Mouse (Mus musculus): ENCODE data around the gene Gm40193. TPM values are rescaled to one million over a fixed set of nuclear protein-coding genes. Genes with fewer than 3 reads are reported as not detected.

Gene Gm40193
- polyA plus RNA-seq, 1 experiment: not detected

- TF ChIP-seq CTCF (IDR thresholded peaks at IDR 0.05; ENCODE audit: control insufficient read depth, insufficient read depth, low read length) (no peak), POLR2A (IDR thresholded peaks at IDR 0.05; ENCODE audit: borderline replicate concordance, control insufficient read depth, low read depth, low read length) (no peak)
- H3K4me3 ChIP-seq (replicated peaks; ENCODE audit: control insufficient read depth, low read depth, low read length): no peak overlapping the region
- H3K4me1 ChIP-seq (ENCODE audit: control insufficient read depth, insufficient read depth, low read length): no peaks in the 10 kb centered on the region
- H3K27ac ChIP-seq (ENCODE audit: control insufficient read depth, insufficient read depth, low read depth, low read length, poor library complexity): no peak overlapping the region
- 61% methylated on average over 1 of the region's 1 CpGs for WGBS
Observed at GRCm38 (mm10) chr11:70518436-70518835, 14.3 kb downstream of the Gm40193 start.

DNA sequence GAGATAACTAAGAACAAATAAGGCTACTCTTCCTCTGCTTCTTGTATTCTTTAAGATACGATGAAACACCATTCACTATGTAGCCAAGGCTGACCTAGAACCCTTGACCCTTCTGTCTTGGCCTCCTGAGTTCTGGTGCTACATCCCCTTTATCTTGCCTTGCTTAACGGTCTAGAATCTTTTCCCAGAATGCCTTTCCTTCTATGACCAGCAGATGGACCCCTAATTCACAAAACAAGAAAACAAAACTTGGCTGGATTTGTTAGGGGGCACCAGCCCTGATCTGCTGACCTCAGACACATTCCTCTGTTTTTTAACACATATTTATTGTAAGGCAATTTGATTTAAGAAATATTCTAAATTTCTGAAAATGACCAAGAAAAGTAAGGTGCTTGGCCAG is 16.4 kb downstream of the Gm40193 start:
- 18% methylated on average over 2 of the region's 2 CpGs for WGBS
- Histone ChIP-seq H3K4me3 (replicated peaks; ENCODE audit: control insufficient read depth, low read depth, low read length) (no peak overlapping the region), H3K27ac (ENCODE audit: control insufficient read depth, insufficient read depth, low read depth, low read length, poor library complexity) (no peak overlapping the region), H3K4me1 (ENCODE audit: control insufficient read depth, insufficient read depth, low read length) (no peaks in the 10 kb centered on the region)
- TF ChIP-seq CTCF (IDR thresholded peaks at IDR 0.05; ENCODE audit: control insufficient read depth, insufficient read depth, low read length): no peak
- TF ChIP-seq POLR2A (IDR thresholded peaks at IDR 0.05; ENCODE audit: borderline replicate concordance, control insufficient read depth, low read depth, low read length): no peak

GRCm38 (mm10) chr11:70514288-70514687 is 18.5 kb downstream of the Gm40193 start, which contains the start of gene Vmo1:
Vmo1 (minus strand) TSS chr11:70514616.
- Histone ChIP-seq H3K4me3 (replicated peaks; ENCODE audit: control insufficient read depth, low read depth, low read length) (no peak within 1 kb of the TSS), H3K27ac (ENCODE audit: control insufficient read depth, insufficient read depth, low read depth, low read length, poor library complexity) (no peak within 1 kb of the TSS), H3K4me1 (ENCODE audit: control insufficient read depth, insufficient read depth, low read length) (no peaks in the 10 kb centered on the region)
- TF ChIP-seq POLR2A (IDR thresholded peaks at IDR 0.05; ENCODE audit: borderline replicate concordance, control insufficient read depth, low read depth, low read length) (no peak), CTCF (IDR thresholded peaks at IDR 0.05; ENCODE audit: control insufficient read depth, insufficient read depth, low read length) (no peak)
- WGBS: 87% methylated on average over 7 of the region's 7 CpGs

DNA sequence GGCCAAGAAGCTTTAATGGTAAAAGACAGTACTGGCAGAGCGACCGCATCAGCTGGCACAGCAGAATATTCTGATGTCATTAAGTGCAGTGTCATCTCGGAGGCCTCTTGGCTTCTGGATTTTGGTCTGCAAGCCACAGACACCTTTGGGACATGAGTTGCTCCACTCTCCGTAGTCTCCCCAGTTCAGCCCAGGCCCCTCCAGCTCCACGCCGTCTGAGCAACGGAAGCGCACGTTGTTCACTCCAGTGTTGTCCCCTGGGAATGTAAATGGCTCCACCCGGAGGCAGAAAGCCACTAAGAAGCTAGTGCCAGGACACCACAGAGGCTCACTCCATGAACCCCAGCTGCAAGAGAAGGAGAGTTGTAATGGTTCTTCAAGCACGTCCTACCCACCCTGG is 19.2 kb downstream of the Gm40193 start:
- no peak overlapping the region for H3K4me3 ChIP-seq (replicated peaks; ENCODE audit: control insufficient read depth, low read depth, low read length)
- WGBS: 66% methylated on average over 11 of the region's 11 CpGs
- no peak overlapping the region for H3K27ac ChIP-seq (ENCODE audit: control insufficient read depth, insufficient read depth, low read depth, low read length, poor library complexity)
- TF ChIP-seq CTCF (IDR thresholded peaks at IDR 0.05; ENCODE audit: control insufficient read depth, insufficient read depth, low read length) (no peak), POLR2A (IDR thresholded peaks at IDR 0.05; ENCODE audit: borderline replicate concordance, control insufficient read depth, low read depth, low read length) (no peak)
- no peaks in the 10 kb centered on the region for H3K4me1 ChIP-seq (ENCODE audit: control insufficient read depth, insufficient read depth, low read length)

DNA sequence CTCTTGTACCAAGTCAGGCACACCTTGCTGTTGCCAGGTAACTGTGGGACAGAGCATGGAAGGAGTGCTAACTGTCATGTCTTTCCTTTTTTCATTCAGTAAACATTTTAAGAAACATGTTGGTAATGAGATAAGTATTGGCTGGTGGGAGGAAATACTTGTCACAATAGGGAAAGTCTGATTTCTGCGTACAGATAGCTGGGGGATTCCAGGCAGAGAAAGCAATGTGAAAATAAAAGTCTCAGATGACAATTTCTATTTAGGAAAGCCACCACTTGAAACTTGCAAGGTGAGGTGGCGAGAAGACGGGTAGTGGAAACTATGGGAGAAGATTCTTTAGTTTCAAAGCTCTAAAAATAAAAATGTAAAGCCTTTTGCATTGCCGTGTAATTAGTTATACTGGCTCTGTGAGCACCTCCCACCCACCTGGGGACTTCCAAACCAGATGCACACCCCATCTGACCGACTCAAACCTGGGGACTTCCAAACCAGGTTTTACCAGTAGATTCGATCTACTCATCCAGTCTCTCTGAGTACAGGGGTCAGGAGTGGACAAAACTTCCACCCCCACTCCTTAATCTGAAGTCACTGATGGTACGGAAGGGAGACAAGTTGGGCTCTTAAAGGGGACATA is 19.9 kb downstream of the Gm40193 start:
- TF ChIP-seq POLR2A (IDR thresholded peaks at IDR 0.05; ENCODE audit: borderline replicate concordance, control insufficient read depth, low read depth, low read length) (no peak), CTCF (IDR thresholded peaks at IDR 0.05; ENCODE audit: control insufficient read depth, insufficient read depth, low read length) (no peak)
- Histone ChIP-seq H3K27ac (ENCODE audit: control insufficient read depth, insufficient read depth, low read depth, low read length, poor library complexity) (no peak overlapping the region), H3K4me3 (replicated peaks; ENCODE audit: control insufficient read depth, low read depth, low read length) (no peak overlapping the region), H3K4me1 (ENCODE audit: control insufficient read depth, insufficient read depth, low read length) (no peaks in the 10 kb centered on the region)
- WGBS: 63% methylated on average over 7 of the region's 7 CpGs

GRCm38 (mm10) chr11:70511825-70512224 is 20.9 kb downstream of the Gm40193 start:
- Histone ChIP-seq H3K27ac (ENCODE audit: control insufficient read depth, insufficient read depth, low read depth, low read length, poor library complexity) (no peak overlapping the region), H3K4me1 (ENCODE audit: control insufficient read depth, insufficient read depth, low read length) (no peaks in the 10 kb centered on the region), H3K4me3 (replicated peaks; ENCODE audit: control insufficient read depth, low read depth, low read length) (no peak overlapping the region)
- TF ChIP-seq CTCF (IDR thresholded peaks at IDR 0.05; ENCODE audit: control insufficient read depth, insufficient read depth, low read length) (no peak), POLR2A (IDR thresholded peaks at IDR 0.05; ENCODE audit: borderline replicate concordance, control insufficient read depth, low read depth, low read length) (no peak)
- 76% methylated on average over 7 of the region's 7 CpGs for WGBS

GRCm38 (mm10) chr11:70511242-70511641 is 21.5 kb downstream of the Gm40193 start:
- Histone ChIP-seq H3K27ac (ENCODE audit: control insufficient read depth, insufficient read depth, low read depth, low read length, poor library complexity) (no peak overlapping the region), H3K4me1 (ENCODE audit: control insufficient read depth, insufficient read depth, low read length) (no peaks in the 10 kb centered on the region), H3K4me3 (replicated peaks; ENCODE audit: control insufficient read depth, low read depth, low read length) (no peak overlapping the region)
- TF ChIP-seq CTCF (IDR thresholded peaks at IDR 0.05; ENCODE audit: control insufficient read depth, insufficient read depth, low read length) (no peak), POLR2A (IDR thresholded peaks at IDR 0.05; ENCODE audit: borderline replicate concordance, control insufficient read depth, low read depth, low read length) (no peak)
- WGBS: 69% methylated on average over 2 of the region's 2 CpGs

DNA sequence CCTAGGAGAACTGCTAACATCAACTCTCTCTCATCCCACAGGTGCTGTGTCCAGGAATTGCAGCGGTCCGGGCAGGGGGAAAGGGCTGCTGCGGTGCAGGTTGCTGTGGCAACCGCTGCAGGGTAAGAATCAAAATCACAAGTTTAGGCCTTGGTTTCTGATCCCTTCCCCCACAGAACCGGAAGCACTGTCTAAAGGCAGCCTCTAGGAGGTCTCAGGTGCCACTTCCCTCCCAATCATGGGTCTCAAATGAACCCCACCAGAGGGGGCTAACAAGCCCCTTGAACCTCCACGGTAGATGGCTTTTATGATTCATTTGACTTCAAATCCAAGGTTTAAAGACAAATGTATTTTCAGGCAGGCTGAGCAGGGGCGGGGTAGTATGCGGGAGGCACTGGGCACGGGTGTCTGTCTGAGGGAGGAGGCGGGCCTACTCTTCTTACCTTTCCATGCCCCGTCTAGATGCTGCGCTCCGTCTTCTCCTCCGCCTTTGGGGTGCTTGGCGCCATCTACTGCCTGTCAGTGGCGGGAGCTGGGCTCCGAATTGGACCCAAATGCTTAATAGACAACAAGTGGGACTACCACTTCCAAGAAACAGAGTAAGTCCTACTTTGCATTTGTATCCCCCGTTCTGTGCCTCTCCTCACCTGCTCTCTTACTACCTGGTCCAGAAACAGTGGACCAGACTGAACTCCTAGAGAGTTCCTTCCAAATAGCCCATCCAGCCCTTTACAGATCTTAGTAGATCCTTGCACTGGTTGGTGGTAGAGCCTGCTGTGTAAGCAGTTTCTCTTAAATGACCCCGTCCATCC is 22.8 kb downstream of the Gm40193 start:
- Histone ChIP-seq H3K4me3 (replicated peaks; ENCODE audit: control insufficient read depth, low read depth, low read length) (no peak overlapping the region), H3K4me1 (ENCODE audit: control insufficient read depth, insufficient read depth, low read length) (no peaks in the 10 kb centered on the region), H3K27ac (ENCODE audit: control insufficient read depth, insufficient read depth, low read depth, low read length, poor library complexity) (no peak overlapping the region)
- TF ChIP-seq POLR2A (IDR thresholded peaks at IDR 0.05; ENCODE audit: borderline replicate concordance, control insufficient read depth, low read depth, low read length) (no peak), CTCF (IDR thresholded peaks at IDR 0.05; ENCODE audit: control insufficient read depth, insufficient read depth, low read length) (peak; percentile 71)
- 16% methylated on average over 19 of the region's 19 CpGs for WGBS
